Mouse (Mus musculus) heart, postnatal 0 days (tissue): Measurements from ENCODE around the gene Aftph.

Source experiments
- CTCF ChIP-seq: IDR thresholded peaks from 2 replicates; pipeline ENCODE4 v1.5.1; 2016; ENCODE audit warnings: antibody characterized with exemption, control low read depth, low read depth
- EP300 ChIP-seq: IDR thresholded peaks from 2 replicates; pipeline ENCODE4 v1.6.1; 2016; ENCODE audit warnings: antibody characterized with exemption, low read depth

DNA sequence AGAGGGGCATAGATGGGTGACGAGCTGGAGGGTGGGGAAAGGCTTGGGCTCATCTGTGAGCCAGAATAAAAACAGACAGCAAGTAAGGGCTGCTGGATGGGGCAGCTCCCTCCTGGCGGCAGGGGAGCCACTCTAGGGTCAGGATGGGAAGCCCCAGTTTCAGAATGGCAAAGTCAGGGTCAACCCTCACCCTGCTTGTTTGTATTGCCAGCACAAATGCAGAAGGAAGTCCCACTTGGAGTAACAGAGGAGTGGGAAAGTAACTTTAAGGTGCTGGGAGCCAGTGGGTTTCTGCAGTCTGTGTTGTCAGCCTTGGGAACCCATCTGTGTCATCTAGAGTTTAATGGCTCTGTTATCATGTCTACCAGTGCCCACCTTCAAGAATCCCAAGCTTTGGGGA, 62.0 kb downstream of the Aftph start:
- no peak for TF ChIP-seq CTCF
- no peak for TF ChIP-seq EP300
